Mouse (Mus musculus) fibroblast of lung, adult 2 months (primary cell): ENCODE data around the gene Gmcl1.

ENCODE experiments used
- DNase-seq: peaks from one replicate; pipeline ENCODE4 v3.0.0-alpha.2; 2011; ENCODE audit warnings: low read depth

Gene Gmcl1

GRCm38 (mm10) chr6:86660161-86660877 lies 72.9 kb downstream of the Gmcl1 start:
- no peak for DNase-seq

GRCm38 (mm10) chr6:86658501-86658900 lies 74.7 kb downstream of the Gmcl1 start:
- no peak for DNase-seq

GRCm38 (mm10) chr6:86654270-86654916 lies 78.8 kb downstream of the Gmcl1 start:
- DNase-seq: no peak

- no peak for DNase-seq
These were observed 80.2 kb downstream of the Gmcl1 start for GRCm38 (mm10) chr6:86653026-86653425.

GRCm38 (mm10) chr6:86646143-86646542 lies 87.0 kb downstream of the Gmcl1 start:
- DNase-seq: no peak

GRCm38 (mm10) chr6:86645551-86645950 lies 87.6 kb downstream of the Gmcl1 start:
- DNase-seq: no peak

GRCm38 (mm10) chr6:86644775-86645400 lies 88.3 kb downstream of the Gmcl1 start:
- DNase-seq: no peak
